Mouse (Mus musculus): ENCODE data around the gene Cuedc1. TPM values are rescaled to one million over a fixed set of nuclear protein-coding genes. Genes with fewer than 3 reads are reported as not detected.

Cuedc1 gene
- polyA plus RNA-seq, 1 experiment: 15.5 TPM

GRCm38 (mm10) chr11:88122545-88122944 lies 24.7 kb downstream of the Cuedc1 start:
- no peak overlapping the region for H3K27ac ChIP-seq (ENCODE audit: control insufficient read depth, insufficient read depth, low read length)
- no peaks in the 10 kb centered on the region for H3K27me3 ChIP-seq (ENCODE audit: control insufficient read depth, insufficient read depth, low read length)
- no peaks in the 10 kb centered on the region for H3K36me3 ChIP-seq (ENCODE audit: control insufficient read depth, insufficient read depth, low read length)
- peaks cover 30% of the 10 kb centered on the region for H3K4me1 ChIP-seq (replicated peaks; ENCODE audit: control insufficient read depth, insufficient read depth, low read length)
- DNase-seq: no peak
- no peak for TF ChIP-seq CTCF (IDR thresholded peaks at IDR 0.05; ENCODE audit: borderline replicate concordance, control insufficient read depth, extremely low read depth, insufficient read depth, low read length, poor library complexity)
- TF ChIP-seq POLR2A (IDR thresholded peaks at IDR 0.05; ENCODE audit: control insufficient read depth, extremely low read depth, insufficient read depth, low read length, poor library complexity): no peak
- WGBS: 34% methylated on average over 5 of the region's 5 CpGs
- no peak overlapping the region for H3K4me3 ChIP-seq (ENCODE audit: control insufficient read depth, insufficient read depth, low read length)

DNA sequence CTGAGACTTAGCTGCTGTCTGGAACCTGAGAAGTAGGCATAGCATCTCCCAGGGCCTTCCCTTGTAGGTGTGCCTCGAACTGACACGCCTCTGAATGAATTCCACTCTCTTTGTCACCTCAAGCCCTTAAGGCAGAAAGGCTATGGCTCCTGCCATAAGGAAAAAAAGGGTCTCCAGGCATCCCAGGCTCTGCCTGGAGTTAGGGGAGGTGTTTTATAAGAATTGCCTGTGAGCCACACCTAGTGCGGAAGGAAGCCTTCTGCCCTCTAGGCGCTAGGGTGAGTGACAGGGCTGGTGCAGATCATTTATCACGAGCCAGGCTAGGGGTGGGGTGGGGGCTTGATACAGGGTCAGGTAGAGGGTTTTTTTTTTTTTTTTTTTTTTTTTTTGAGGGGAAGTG lies 25.2 kb downstream of the Cuedc1 start:
- DNase-seq: no peak
- no peak for TF ChIP-seq CTCF (IDR thresholded peaks at IDR 0.05; ENCODE audit: borderline replicate concordance, control insufficient read depth, extremely low read depth, insufficient read depth, low read length, poor library complexity)
- TF ChIP-seq POLR2A (IDR thresholded peaks at IDR 0.05; ENCODE audit: control insufficient read depth, extremely low read depth, insufficient read depth, low read length, poor library complexity): no peak
- Histone ChIP-seq H3K27me3 (ENCODE audit: control insufficient read depth, insufficient read depth, low read length) (no peaks in the 10 kb centered on the region), H3K4me1 (replicated peaks; ENCODE audit: control insufficient read depth, insufficient read depth, low read length) (peaks cover 30% of the 10 kb centered on the region), H3K4me3 (ENCODE audit: control insufficient read depth, insufficient read depth, low read length) (no peak overlapping the region), H3K36me3 (ENCODE audit: control insufficient read depth, insufficient read depth, low read length) (no peaks in the 10 kb centered on the region), H3K27ac (ENCODE audit: control insufficient read depth, insufficient read depth, low read length) (no peak overlapping the region)
- WGBS: 85% methylated on average over 5 of the region's 5 CpGs

DNA sequence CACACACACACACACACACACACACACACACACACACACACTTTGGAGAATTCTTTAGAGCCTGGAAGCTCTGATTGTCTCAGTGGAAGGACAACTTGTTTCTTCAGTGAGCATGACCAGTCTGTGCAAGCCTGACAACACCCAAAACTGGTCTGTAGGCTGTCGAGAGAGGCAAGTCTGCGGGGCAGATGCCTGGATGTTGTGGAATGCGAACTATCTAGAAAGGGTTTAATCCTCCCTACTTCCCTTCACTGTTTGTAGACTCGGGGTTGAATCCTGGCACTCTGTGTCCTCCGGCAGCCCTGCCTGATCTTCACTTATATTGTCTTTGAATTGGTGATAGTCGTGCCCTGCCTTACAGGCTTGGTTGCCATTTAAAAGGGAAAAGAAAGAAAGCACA lies 25.9 kb downstream of the Cuedc1 start:
- Histone ChIP-seq H3K4me3 (ENCODE audit: control insufficient read depth, insufficient read depth, low read length) (no peak overlapping the region), H3K27me3 (ENCODE audit: control insufficient read depth, insufficient read depth, low read length) (no peaks in the 10 kb centered on the region), H3K36me3 (ENCODE audit: control insufficient read depth, insufficient read depth, low read length) (no peaks in the 10 kb centered on the region), H3K27ac (ENCODE audit: control insufficient read depth, insufficient read depth, low read length) (no peak overlapping the region), H3K4me1 (replicated peaks; ENCODE audit: control insufficient read depth, insufficient read depth, low read length) (peaks cover 31% of the 10 kb centered on the region)
- 77% methylated on average over 6 of the region's 6 CpGs for WGBS
- TF ChIP-seq CTCF (IDR thresholded peaks at IDR 0.05; ENCODE audit: borderline replicate concordance, control insufficient read depth, extremely low read depth, insufficient read depth, low read length, poor library complexity): no peak
- no peak for TF ChIP-seq POLR2A (IDR thresholded peaks at IDR 0.05; ENCODE audit: control insufficient read depth, extremely low read depth, insufficient read depth, low read length, poor library complexity)
- no peak for DNase-seq

- 96% methylated on average over 7 of the region's 7 CpGs for WGBS
Measured at GRCm38 (mm10) chr11:88125483-88125882, 27.6 kb downstream of the Cuedc1 start.

DNA sequence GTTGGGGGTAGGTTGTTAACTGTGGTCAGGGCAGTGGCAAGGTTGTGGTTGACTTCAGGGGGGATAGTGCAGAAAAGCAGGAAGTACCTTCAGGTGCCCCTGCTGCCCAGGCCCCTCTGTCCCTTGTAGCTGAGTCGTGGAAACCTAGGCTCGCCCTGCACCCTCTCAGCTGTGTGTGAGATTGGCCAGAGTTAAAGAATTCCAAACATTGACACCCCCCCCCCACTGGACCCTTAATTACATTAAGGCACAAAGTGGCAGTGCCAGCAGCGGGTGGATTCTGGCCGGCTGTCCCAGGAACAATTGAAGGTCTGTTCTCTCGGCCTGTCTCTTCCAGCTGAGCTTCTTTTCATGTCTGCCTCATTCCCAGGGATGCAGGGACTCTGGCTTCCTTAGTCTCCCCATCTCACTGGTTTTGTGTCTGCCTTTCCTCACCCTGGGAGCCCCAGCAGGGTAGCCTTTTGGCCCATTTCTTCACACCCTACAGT lies 28.5 kb downstream of the Cuedc1 start:
- no peaks in the 10 kb centered on the region for H3K36me3 ChIP-seq (ENCODE audit: control insufficient read depth, insufficient read depth, low read length)

More at GRCm38 (mm10) chr11:88125483-88125882, 27.6 kb downstream of the Cuedc1 start:
- Histone ChIP-seq H3K4me3 (ENCODE audit: control insufficient read depth, insufficient read depth, low read length) (no peak overlapping the region), H3K36me3 (ENCODE audit: control insufficient read depth, insufficient read depth, low read length) (no peaks in the 10 kb centered on the region), H3K27me3 (ENCODE audit: control insufficient read depth, insufficient read depth, low read length) (no peaks in the 10 kb centered on the region), H3K27ac (ENCODE audit: control insufficient read depth, insufficient read depth, low read length) (no peak overlapping the region), H3K4me1 (replicated peaks; ENCODE audit: control insufficient read depth, insufficient read depth, low read length) (peaks cover 22% of the 10 kb centered on the region)
- no peak for TF ChIP-seq CTCF (IDR thresholded peaks at IDR 0.05; ENCODE audit: borderline replicate concordance, control insufficient read depth, extremely low read depth, insufficient read depth, low read length, poor library complexity)
- no peak for TF ChIP-seq POLR2A (IDR thresholded peaks at IDR 0.05; ENCODE audit: control insufficient read depth, extremely low read depth, insufficient read depth, low read length, poor library complexity)
- DNase-seq: no peak

DNA sequence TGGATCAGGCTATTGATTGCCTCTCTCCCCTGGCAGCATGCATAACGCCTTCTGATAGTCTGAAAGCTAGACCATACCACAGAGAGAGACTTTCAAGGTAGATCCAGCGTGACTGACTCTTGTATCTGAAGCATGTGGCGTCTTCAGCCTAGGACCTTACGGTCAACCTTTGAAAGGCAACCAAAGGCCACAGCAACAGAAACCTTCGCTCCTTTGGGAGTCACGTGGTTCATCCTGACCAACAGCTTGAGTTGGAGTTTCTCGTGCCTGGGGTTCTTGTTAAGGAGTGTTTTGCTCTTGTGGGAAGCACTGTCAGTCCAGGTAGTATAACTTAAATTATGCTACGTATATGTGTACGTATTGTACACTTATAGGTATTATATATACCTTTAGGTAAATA lies 30.6 kb downstream of the Cuedc1 start:
- Histone ChIP-seq H3K27ac (ENCODE audit: control insufficient read depth, insufficient read depth, low read length) (no peak overlapping the region), H3K4me1 (replicated peaks; ENCODE audit: control insufficient read depth, insufficient read depth, low read length) (peaks cover 23% of the 10 kb centered on the region), H3K27me3 (ENCODE audit: control insufficient read depth, insufficient read depth, low read length) (no peaks in the 10 kb centered on the region), H3K4me3 (ENCODE audit: control insufficient read depth, insufficient read depth, low read length) (no peak overlapping the region), H3K36me3 (ENCODE audit: control insufficient read depth, insufficient read depth, low read length) (no peaks in the 10 kb centered on the region)
- 98% methylated on average over 9 of the region's 9 CpGs for WGBS
- no peak for TF ChIP-seq POLR2A (IDR thresholded peaks at IDR 0.05; ENCODE audit: control insufficient read depth, extremely low read depth, insufficient read depth, low read length, poor library complexity)
- no peak for TF ChIP-seq CTCF (IDR thresholded peaks at IDR 0.05; ENCODE audit: borderline replicate concordance, control insufficient read depth, extremely low read depth, insufficient read depth, low read length, poor library complexity)
- DNase-seq: no peak

More for the DNA sequence above, 28.5 kb downstream of the Cuedc1 start:
- H3K4me3 ChIP-seq (ENCODE audit: control insufficient read depth, insufficient read depth, low read length): no peak overlapping the region
- no peak for DNase-seq
- WGBS: 63% methylated on average over 5 of the region's 5 CpGs
- H3K4me1 ChIP-seq (replicated peaks; ENCODE audit: control insufficient read depth, insufficient read depth, low read length): peaks cover 26% of the 10 kb centered on the region
- no peaks in the 10 kb centered on the region for H3K27me3 ChIP-seq (ENCODE audit: control insufficient read depth, insufficient read depth, low read length)
- H3K27ac ChIP-seq (ENCODE audit: control insufficient read depth, insufficient read depth, low read length): no peak overlapping the region
- TF ChIP-seq POLR2A (IDR thresholded peaks at IDR 0.05; ENCODE audit: control insufficient read depth, extremely low read depth, insufficient read depth, low read length, poor library complexity) (no peak), CTCF (IDR thresholded peaks at IDR 0.05; ENCODE audit: borderline replicate concordance, control insufficient read depth, extremely low read depth, insufficient read depth, low read length, poor library complexity) (no peak)

DNA sequence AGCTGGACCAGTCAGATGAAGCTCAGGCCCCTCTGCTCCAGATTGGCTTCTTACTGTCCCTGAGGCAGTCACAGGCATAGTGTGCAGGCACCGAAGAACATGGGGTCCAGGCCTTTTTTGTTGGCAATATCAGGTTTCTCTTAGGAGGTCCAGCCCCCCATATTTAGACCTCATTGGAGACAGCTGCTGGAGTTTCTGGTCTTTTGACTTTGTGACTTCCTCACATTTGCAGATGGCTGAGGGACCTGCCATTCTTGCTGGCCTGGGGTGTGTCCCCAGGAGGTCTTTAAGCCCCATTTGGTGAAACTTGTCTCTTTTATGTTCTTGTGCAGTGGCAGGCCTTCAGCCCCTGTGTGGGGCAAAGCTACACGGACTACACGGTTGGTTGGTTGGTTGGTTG lies 31.4 kb downstream of the Cuedc1 start:
- Histone ChIP-seq H3K27me3 (ENCODE audit: control insufficient read depth, insufficient read depth, low read length) (no peaks in the 10 kb centered on the region), H3K36me3 (ENCODE audit: control insufficient read depth, insufficient read depth, low read length) (no peaks in the 10 kb centered on the region), H3K4me1 (replicated peaks; ENCODE audit: control insufficient read depth, insufficient read depth, low read length) (peaks cover 23% of the 10 kb centered on the region), H3K27ac (ENCODE audit: control insufficient read depth, insufficient read depth, low read length) (no peak overlapping the region), H3K4me3 (ENCODE audit: control insufficient read depth, insufficient read depth, low read length) (no peak overlapping the region)
- no peak for TF ChIP-seq POLR2A (IDR thresholded peaks at IDR 0.05; ENCODE audit: control insufficient read depth, extremely low read depth, insufficient read depth, low read length, poor library complexity)
- no peak for TF ChIP-seq CTCF (IDR thresholded peaks at IDR 0.05; ENCODE audit: borderline replicate concordance, control insufficient read depth, extremely low read depth, insufficient read depth, low read length, poor library complexity)
- 79% methylated on average over 3 of the region's 3 CpGs for WGBS
- DNase-seq: no peak

Data from thymus, adult 2 months (tissue).